In genomic region chr3:129549546-129549945, GRCm38 (mm10) we compare ENCODE assay signal across 18 mouse cellular contexts. TPM values are rescaled to one million over a fixed set of nuclear protein-coding genes. Genes with fewer than 3 reads are reported as not detected.
DNase-seq lines count a peak whose midpoint lies in the region; ATAC-seq and TF ChIP-seq lines count a peak whose summit lies in the region.
"Had no signal": no experiment of that assay in that cellular context is flagged by ENCODE, and none has a peak within 500 bp of the region (broad histone marks: within the 10 kb centered on the region; RNA-seq: fewer than 3 reads in every experiment).

No protein-coding gene starts in this region.

- 65% methylated on average over 5 of the region's 5 CpGs for WGBS in liver, postnatal 0 days (ENCODE audit: insufficient replicate concordance)
- 51% methylated on average over 5 of the region's 5 CpGs for WGBS in hindbrain, embryonic 12.5 days

- TF ChIP-seq EP300 in liver, postnatal 0 days (IDR thresholded peaks at IDR 0.05; ENCODE audit: low read depth), result no peak

- H3K27ac ChIP-seq in liver, postnatal 0 days (ENCODE audit: low read depth), result peak overlapping the region; percentile 50; the same call in 1 of the 2 replicates
- no peak overlapping the region for H3K27ac ChIP-seq in hindbrain, embryonic 12.5 days
- H3K27ac ChIP-seq: embryonic facial prominence, embryonic 12.5 days; forebrain, embryonic 15.5 days; left cerebral cortex, adult 2 months; limb, embryonic 10.5 days; midbrain, embryonic 13.5 days had no signal

- TF ChIP-seq CTCF in E14TG2a.4 (conservative IDR thresholded peaks at IDR 0.05; ENCODE audit: low read length), result no peak
- TF ChIP-seq CTCF in liver, postnatal 0 days (IDR thresholded peaks at IDR 0.05; ENCODE audit: low read depth), result no peak

- no peaks in the 10 kb centered on the region for H3K9me3 ChIP-seq in E14TG2a.4 (ENCODE audit: low read length)
- no peaks in the 10 kb centered on the region for H3K9me3 ChIP-seq in liver, postnatal 0 days (ENCODE audit: low read length)
- H3K9me3 ChIP-seq in hindbrain, embryonic 12.5 days (replicated peaks), result no peaks in the 10 kb centered on the region
- H3K9me3 ChIP-seq: embryonic facial prominence, embryonic 12.5 days; forebrain, embryonic 15.5 days; limb, embryonic 10.5 days; midbrain, embryonic 13.5 days had no signal

- DNase-seq in kidney, postnatal 36 days, result peak; percentile 35 to 45
- no peak for DNase-seq in kidney, adult 8-10 months
- peak; percentile 84 for DNase-seq in ES-CJ7 (ENCODE audit: low read depth, low spot score)
- DNase-seq in liver, postnatal 0 days, result no peak
- no peak for DNase-seq in layer of hippocampus, postnatal 36 days
- DNase-seq: adrenal gland, postnatal 14 days; cerebellum, adult 9-10 months; heart, postnatal 4 days; lung, adult 18-20 months; lung, postnatal 4 days; right cerebral cortex, adult 18-20 months had no signal

- peak; percentile 21; the same call in 1 of the 2 replicates for ATAC-seq in liver, postnatal 0 days
- no peak for ATAC-seq in hindbrain, embryonic 12.5 days (ENCODE audit: low FRiP score)
- ATAC-seq: forebrain, embryonic 15.5 days; midbrain, embryonic 13.5 days had no signal

- H3K4me3 ChIP-seq in E14TG2a.4 (replicated peaks; ENCODE audit: low read length), result peak overlapping the region; percentile 45
- no peak overlapping the region for H3K4me3 ChIP-seq in liver, postnatal 0 days (ENCODE audit: low read depth, low read length)
- no peak overlapping the region for H3K4me3 ChIP-seq in hindbrain, embryonic 12.5 days
- H3K4me3 ChIP-seq: embryonic facial prominence, embryonic 12.5 days; forebrain, embryonic 15.5 days; left cerebral cortex, adult 2 months; limb, embryonic 10.5 days; midbrain, embryonic 13.5 days had no signal

- H3K27me3 ChIP-seq in E14TG2a.4 (ENCODE audit: insufficient read depth, low read length), result no peaks in the 10 kb centered on the region
- H3K27me3 ChIP-seq in liver, postnatal 0 days (ENCODE audit: insufficient read depth, low read length), result no peaks in the 10 kb centered on the region
- H3K27me3 ChIP-seq in hindbrain, embryonic 12.5 days, result no peaks in the 10 kb centered on the region
- H3K27me3 ChIP-seq: embryonic facial prominence, embryonic 12.5 days; forebrain, embryonic 15.5 days; midbrain, embryonic 13.5 days had no signal

- peaks cover 93% of the 10 kb centered on the region for H3K4me1 ChIP-seq in E14TG2a.4 (replicated peaks; ENCODE audit: low read depth, low read length)
- H3K4me1 ChIP-seq in liver, postnatal 0 days (ENCODE audit: insufficient read depth), result peaks cover 22% of the 10 kb centered on the region
- peaks cover 2% of the 10 kb centered on the region; the same call in 1 of the 2 replicates for H3K4me1 ChIP-seq in hindbrain, embryonic 12.5 days

- H3K36me3 ChIP-seq in E14TG2a.4 (ENCODE audit: insufficient read depth, low read length), result peaks cover 53% of the 10 kb centered on the region
- H3K36me3 ChIP-seq in liver, postnatal 0 days (replicated peaks; ENCODE audit: insufficient read depth, low read length), result peaks cover 3% of the 10 kb centered on the region; the same call in 1 of the 2 replicates
- H3K36me3 ChIP-seq in hindbrain, embryonic 12.5 days, result peaks cover 10% of the 10 kb centered on the region; the same call in 1 of the 2 replicates
- H3K36me3 ChIP-seq: embryonic facial prominence, embryonic 12.5 days; forebrain, embryonic 15.5 days; midbrain, embryonic 13.5 days had no signal

- no peak overlapping the region for H3K4me2 ChIP-seq in liver, postnatal 0 days (ENCODE audit: low read depth, low read length)
- H3K4me2 ChIP-seq in hindbrain, embryonic 12.5 days (replicated peaks), result no peak overlapping the region
- H3K4me2 ChIP-seq: embryonic facial prominence, embryonic 12.5 days; forebrain, embryonic 15.5 days; midbrain, embryonic 13.5 days had no signal

- no peak overlapping the region for H3K9ac ChIP-seq in liver, postnatal 0 days (replicated peaks)
- H3K9ac ChIP-seq in hindbrain, embryonic 12.5 days, result no peak overlapping the region
- H3K9ac ChIP-seq: embryonic facial prominence, embryonic 12.5 days; forebrain, embryonic 15.5 days; midbrain, embryonic 13.5 days had no signal

RNA-seq across cellular contexts. Expression of gene Elovl6, which starts 17.4 kb away (rescaled TPM):
- polyA plus RNA-seq in liver, postnatal 0 days (2015; fragmentation: Nextera tagmentation; extraction: Ambion mirVana), result 6.6 and 8.0 TPM in 2 replicates
- 33.1 and 39.2 TPM in 2 replicates for polyA plus RNA-seq in hindbrain, embryonic 12.5 days (2016; fragmentation: Nextera tagmentation; extraction: Ambion mirVana)
- 10 to 100 TPM; 37.4 to 38.2 TPM for total RNA-seq in layer of hippocampus, postnatal 36 days (2021)

Comparison
In these comparisons a context has a peak if more than half of its experiments do, and no peak if none do; other contexts are left out.
1. DNase-seq: peak in kidney, postnatal 36 days (2 of 2) and ES-CJ7 (single experiment); none in kidney, adult 8-10 months (0 of 2), liver, postnatal 0 days (single experiment) and layer of hippocampus, postnatal 36 days (0 of 2).